Mouse (Mus musculus) CH12.LX (cell line): ENCODE measurements around the gene Ddx47. TPM values are rescaled to one million over a fixed set of nuclear protein-coding genes. Genes with fewer than 3 reads are reported as not detected.
A peak's percentile ranks its signal among the peaks of the same experiment; 100 is the strongest.

Experiments used
- DNase-seq: peaks from one replicate; pipeline ENCODE4 v3.0.0-alpha.2; 2013; ENCODE audit errors: extremely low read depth
- H3K27ac ChIP-seq: 2 replicates; pipeline ENCODE4 v1.5.1; 2012; ENCODE audit warnings: low read depth, mild to moderate bottlenecking, control low read depth, moderate library complexity; ENCODE audit not compliant: insufficient read depth
- H3K27me3 ChIP-seq: replicated peaks from 2 replicates; pipeline ENCODE3; 2012; ENCODE audit warnings: inconsistent platforms
- H3K36me3 ChIP-seq, 2 experiments: replicated peaks in 1 of 2; 2 replicates each; pipeline versions ENCODE3 to v1.6.1; 2012; ENCODE audit warnings: inconsistent platforms in 1 of 2, low read length in 1 of 2, mild to moderate bottlenecking in 1 of 2, mixed read lengths in 1 of 2, moderate library complexity in 1 of 2; ENCODE audit not compliant: control insufficient read depth in 1 of 2, insufficient read depth in 1 of 2
- H3K4me1 ChIP-seq, 2 experiments: 2 replicates each; pipeline ENCODE4 v1.6.1; 2012; ENCODE audit warnings: inconsistent platforms in 1 of 2, moderate library complexity in 1 of 2; ENCODE audit not compliant: insufficient read depth in 2 of 2, control insufficient read depth in 1 of 2
- H3K4me2 ChIP-seq: 2 replicates; pipeline ENCODE4 v1.6.1; 2012; ENCODE audit warnings: low read depth, mild to moderate bottlenecking, control low read depth; ENCODE audit not compliant: poor library complexity, insufficient read depth, severe bottlenecking
- H3K4me3 ChIP-seq, 3 experiments: fragments of 150-350 bp in 1 of 3; sonication (generic) in 1 of 3; replicated peaks in 1 of 3; 2 replicates each; pipeline versions ENCODE3 to v1.5.1; 2011 to 2012; ENCODE audit warnings: low read depth in 2 of 3, low read length in 2 of 3, mild to moderate bottlenecking in 2 of 3, moderate library complexity in 2 of 3, control low read depth in 1 of 3, improper control_type of control experiment in 1 of 3, inconsistent platforms in 1 of 3, mixed read lengths in 1 of 3; ENCODE audit not compliant: poor library complexity in 1 of 3
- H3K79me2 ChIP-seq: replicated peaks from 2 replicates; pipeline ENCODE4 v1.6.1; 2012; ENCODE audit warnings: mild to moderate bottlenecking, moderate library complexity; ENCODE audit not compliant: control insufficient read depth, poor library complexity, insufficient read depth, severe bottlenecking; ENCODE audit errors: extremely low read depth
- H3K9ac ChIP-seq: 2 replicates; pipeline ENCODE4 v1.6.1; 2012; ENCODE audit warnings: low read depth, mild to moderate bottlenecking, control low read depth, moderate library complexity; ENCODE audit not compliant: insufficient read depth
- H3K9me3 ChIP-seq: replicated peaks from 2 replicates; pipeline ENCODE3; 2012; ENCODE audit warnings: low read length, inconsistent platforms, mixed read lengths
- BHLHE40 ChIP-seq: IDR thresholded peaks from 2 replicates; pipeline ENCODE4 v1.6.1; 2011; ENCODE audit warnings: mild to moderate bottlenecking, low read depth, low read length, improper control_type of control experiment
- CHD1 ChIP-seq: IDR thresholded peaks from 2 replicates; pipeline ENCODE4 v1.6.1; 2012; ENCODE audit warnings: low read depth, low read length, improper control_type of control experiment, inconsistent platforms
- CHD2 ChIP-seq: IDR thresholded peaks from 2 replicates; pipeline ENCODE4 v1.6.1; 2011; ENCODE audit warnings: low read length, improper control_type of control experiment
- CTCF ChIP-seq, 2 experiments: IDR thresholded peaks in 1 of 2; conservative IDR thresholded peaks in 1 of 2; 2 replicates each; pipeline ENCODE4 v1.5.1; 2011 to 2012; ENCODE audit warnings: low read depth in 2 of 2, low read length in 2 of 2, improper control_type of control experiment in 1 of 2, inconsistent platforms in 1 of 2, mild to moderate bottlenecking in 1 of 2, moderate library complexity in 1 of 2
- E2F4 ChIP-seq: IDR thresholded peaks from 2 replicates; pipeline ENCODE4 v1.6.1; 2011; ENCODE audit warnings: low read depth, low read length, improper control_type of control experiment; ENCODE audit not compliant: insufficient replicate concordance
- ELF1 ChIP-seq: IDR thresholded peaks from 2 replicates; pipeline ENCODE4 v1.6.1; 2014; ENCODE audit warnings: low read depth, mild to moderate bottlenecking, inconsistent platforms, low read length, improper control_type of control experiment
- EP300 ChIP-seq: IDR thresholded peaks from 2 replicates; pipeline ENCODE4 v1.6.1; 2011; ENCODE audit warnings: low read length, improper control_type of control experiment
- ETS1 ChIP-seq: conservative IDR thresholded peaks from 2 replicates; pipeline ENCODE4 v1.6.1; 2012; ENCODE audit warnings: low read depth, mild to moderate bottlenecking, inconsistent platforms, low read length, improper control_type of control experiment, moderate library complexity
- GABPA ChIP-seq: IDR thresholded peaks from 2 replicates; pipeline ENCODE4 v1.6.1; 2012; ENCODE audit warnings: low read depth, low read length, improper control_type of control experiment, inconsistent platforms; ENCODE audit not compliant: insufficient replicate concordance
- MAFK ChIP-seq: IDR thresholded peaks from 2 replicates; pipeline ENCODE4 v1.6.1; 2011; ENCODE audit warnings: low read length, improper control_type of control experiment; ENCODE audit not compliant: insufficient replicate concordance
- MAX ChIP-seq: IDR thresholded peaks from 2 replicates; pipeline ENCODE4 v1.6.1; 2011; ENCODE audit warnings: low read length, improper control_type of control experiment
- MEF2A ChIP-seq: IDR thresholded peaks from 2 replicates; pipeline ENCODE4 v1.6.1; 2014; ENCODE audit warnings: low read depth, mild to moderate bottlenecking, inconsistent platforms, low read length, improper control_type of control experiment, borderline replicate concordance
- MXI1 ChIP-seq: IDR thresholded peaks from 2 replicates; pipeline ENCODE4 v1.6.1; 2011; ENCODE audit warnings: mild to moderate bottlenecking, low read depth, low read length, improper control_type of control experiment
- MYC ChIP-seq: IDR thresholded peaks from 2 replicates; pipeline ENCODE4 v1.6.1; 2011; ENCODE audit warnings: low read depth, mild to moderate bottlenecking, improper control_type of control experiment, low read length
- NELFE ChIP-seq: IDR thresholded peaks from 2 replicates; pipeline ENCODE4 v1.6.1; 2011; ENCODE audit warnings: low read depth, low read length, improper control_type of control experiment
- NRF1 ChIP-seq: IDR thresholded peaks from 2 replicates; pipeline ENCODE4 v1.6.1; 2014; ENCODE audit warnings: low read depth, mild to moderate bottlenecking, inconsistent platforms, low read length, improper control_type of control experiment, moderate library complexity
- PAX5 ChIP-seq: IDR thresholded peaks from 2 replicates; pipeline ENCODE4 v1.6.1; 2012; ENCODE audit warnings: low read length, inconsistent platforms, mixed read lengths
- POLR2A ChIP-seq: IDR thresholded peaks from 2 replicates; pipeline ENCODE4 v1.6.1; 2011; ENCODE audit warnings: low read depth, mild to moderate bottlenecking, improper control_type of control experiment, low read length
- RAD21 ChIP-seq: IDR thresholded peaks from 2 replicates; pipeline ENCODE4 v1.6.1; 2011; ENCODE audit warnings: low read depth, mild to moderate bottlenecking, low read length, improper control_type of control experiment, moderate library complexity
- SIN3A ChIP-seq: IDR thresholded peaks from 2 replicates; pipeline ENCODE4 v1.6.1; 2012; ENCODE audit warnings: low read length, improper control_type of control experiment, inconsistent platforms
- SMC3 ChIP-seq: IDR thresholded peaks from 2 replicates; pipeline ENCODE4 v1.6.1; 2011; ENCODE audit warnings: low read depth, low read length, improper control_type of control experiment
- TCF12 ChIP-seq: IDR thresholded peaks from 2 replicates; pipeline ENCODE4 v1.6.1; 2014; ENCODE audit warnings: low read depth, mild to moderate bottlenecking, inconsistent platforms, low read length, improper control_type of control experiment
- USF1 ChIP-seq: IDR thresholded peaks from 2 replicates; pipeline ENCODE4 v1.6.1; 2014; ENCODE audit warnings: low read depth, mild to moderate bottlenecking, inconsistent platforms, low read length, improper control_type of control experiment
- ZKSCAN1 ChIP-seq: IDR thresholded peaks from 2 replicates; pipeline ENCODE4 v1.6.1; 2012; ENCODE audit warnings: low read depth, inconsistent platforms, low read length, improper control_type of control experiment, borderline replicate concordance
- dilution Hi-C: fragments of 300-500 bp; cut with MboI; formaldehyde crosslinking; loops from 2 replicates; pipeline ENCODE4 v1.14.3; 2020; ENCODE audit warnings: low sequenced_read_pairs; ENCODE audit not compliant: extremely low pct_unique_long_range_greater_than_20kb, extremely low pct_ligation_motif_present
- in situ Hi-C: fragments of 300-500 bp; cut with MboI; formaldehyde crosslinking; loops from 3 replicates; pipeline ENCODE4 v1.14.3; 2019; ENCODE audit warnings: low sequenced_read_pairs, low pct_ligation_motif_present, low pct_unique_long_range_greater_than_20kb, mixed read lengths
- polyA plus RNA-seq: library from polyadenylated mRNA; unstranded; fragments of >175 nt; gene quantifications from 2 replicates; pipeline ENCODE4 v1.2.1, GENCODE M21; 2012; ENCODE audit warnings: low read depth; ENCODE audit not compliant: insufficient read length
- total RNA-seq, 2 experiments: library from RNA; depleted of rRNA; stranded (reverse); fragments of 300-350 nt in 1 of 2; fragments of >200 nt in 1 of 2; gene quantifications; 2 replicates each; pipeline ENCODE4 v1.2.3; 2012 to 2014

Gene Ddx47
- total and polyA plus RNA-seq, 3 experiments: 61.4 to 110 (median 82.6) TPM

GRCm38 (mm10) chr6:134981231-134982062, 30.0 kb upstream of the Ddx47 start, which contains the start of gene Apold1 (continued):
- TF ChIP-seq MAFK (no peak), NRF1 (no peak), ETS1 (peak; percentile 79), PAX5 (no peak), POLR2A (peak; percentile 64), GABPA (no peak), E2F4 (0 out of 2 replicates have a peak, but pooled peaks have one; percentile 25), RAD21 (no peak), BHLHE40 (peak; percentile 53), EP300 (peak; percentile 42; the same call in 1 of the 2 replicates), MAX (peak; percentile 58; the same call in 1 of the 2 replicates), CHD1 (peak; percentile 85; the same call in 1 of the 2 replicates), USF1 (peak; percentile 62), SIN3A (peak; percentile 73), MYC (peak; percentile 55; the same call in 1 of the 2 replicates)

DNA sequence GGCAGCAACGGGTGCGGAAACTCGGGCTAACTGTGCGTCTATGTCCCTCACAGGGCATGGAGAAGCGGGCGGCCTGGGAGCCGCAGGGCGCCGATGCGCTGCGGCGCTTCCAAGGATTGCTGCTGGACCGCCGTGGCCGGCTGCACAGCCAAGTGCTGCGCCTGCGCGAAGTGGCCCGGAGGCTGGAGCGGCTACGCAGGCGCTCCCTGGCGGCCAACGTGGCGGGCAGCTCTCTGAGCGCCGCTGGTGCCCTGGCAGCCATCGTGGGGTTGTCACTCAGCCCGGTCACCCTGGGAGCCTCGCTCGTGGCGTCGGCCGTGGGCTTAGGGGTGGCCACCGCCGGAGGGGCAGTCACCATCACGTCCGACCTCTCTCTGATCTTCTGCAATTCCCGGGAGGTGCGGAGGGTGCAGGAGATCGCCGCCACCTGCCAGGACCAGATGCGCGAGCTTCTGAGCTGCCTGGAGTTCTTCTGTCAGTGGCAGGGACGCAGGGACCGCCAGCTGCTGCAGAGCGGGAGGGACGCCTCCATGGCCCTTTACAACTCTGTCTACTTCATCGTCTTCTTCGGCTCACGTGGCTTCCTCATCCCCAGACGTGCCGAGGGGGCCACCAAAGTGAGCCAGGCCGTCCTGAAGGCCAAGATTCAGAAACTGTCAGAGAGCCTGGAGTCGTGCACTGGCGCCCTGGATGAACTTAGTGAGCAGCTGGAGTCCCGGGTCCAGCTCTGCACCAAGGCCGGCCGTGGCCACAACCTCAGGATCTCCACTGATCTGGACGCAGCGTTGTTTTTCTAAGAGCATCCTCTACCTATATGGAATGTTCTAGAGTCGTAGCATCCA, 27.7 kb upstream of the Ddx47 start:
- TF ChIP-seq SMC3 (peak; percentile 61), CTCF (conservative IDR thresholded peaks at IDR 0.05 in 1 of 2, IDR thresholded peaks at IDR 0.05 in 1 of 2; ENCODE audit: low read depth in 2 of 2, low read length in 2 of 2) (peak in 1 of 2 experiments; percentile 77; a peak in 2 of 4 replicates), NELFE (no peak), TCF12 (peak; percentile 56; the same call in 1 of the 2 replicates), POLR2A (peak; percentile 59; the same call in 1 of the 2 replicates), MXI1 (no peak; the same call in 1 of the 2 replicates), ZKSCAN1 (no peak), MEF2A (no peak), SIN3A (no peak), RAD21 (peak; percentile 26), NRF1 (peak; percentile 93), ELF1 (peak; percentile 34; the same call in 1 of the 2 replicates), CHD2 (no peak)
- in situ Hi-C loops: loop anchor here (25.0 kb wide), 1 partner anchor 346 kb away; the partner anchor contains the start of genes Borcs5 and Mansc1
- Histone ChIP-seq H3K9me3 (no peaks in the 10 kb centered on the region), H3K27ac (no peak overlapping the region), H3K4me2 (peak overlapping the region; percentile 73), H3K79me2 (no peaks in the 10 kb centered on the region), H3K4me1 (peaks cover 5 to 39% of the 10 kb centered on the region in 2 experiments; a peak in 3 of 4 replicates), H3K27me3 (peaks cover 11% of the 10 kb centered on the region), H3K9ac (peak overlapping the region; percentile 15; the same call in 1 of the 2 replicates), H3K4me3 (peak overlapping the region; percentile 47 to 66 (median 57)), H3K36me3 (no peaks in the 10 kb centered on the region)
- DNase-seq: peak; percentile 60
- dilution Hi-C loops: no loop called here
